Mouse (Mus musculus) lung, adult 2 months (tissue): ENCODE results near the gene Iqsec3.

Source experiments
- CTCF ChIP-seq: fragments of 200-500 bp; IDR thresholded peaks from 2 replicates; pipeline ENCODE4 v1.5.1; 2011; ENCODE audit warnings: mild to moderate bottlenecking, low read length, control low read depth; ENCODE audit not compliant: insufficient read depth
- POLR2A ChIP-seq: fragments of 200-500 bp; IDR thresholded peaks from 2 replicates; pipeline ENCODE4 v1.6.1; 2011; ENCODE audit warnings: low read depth, mild to moderate bottlenecking, control low read depth, low read length, borderline replicate concordance; ENCODE audit errors: extremely low read depth

DNA sequence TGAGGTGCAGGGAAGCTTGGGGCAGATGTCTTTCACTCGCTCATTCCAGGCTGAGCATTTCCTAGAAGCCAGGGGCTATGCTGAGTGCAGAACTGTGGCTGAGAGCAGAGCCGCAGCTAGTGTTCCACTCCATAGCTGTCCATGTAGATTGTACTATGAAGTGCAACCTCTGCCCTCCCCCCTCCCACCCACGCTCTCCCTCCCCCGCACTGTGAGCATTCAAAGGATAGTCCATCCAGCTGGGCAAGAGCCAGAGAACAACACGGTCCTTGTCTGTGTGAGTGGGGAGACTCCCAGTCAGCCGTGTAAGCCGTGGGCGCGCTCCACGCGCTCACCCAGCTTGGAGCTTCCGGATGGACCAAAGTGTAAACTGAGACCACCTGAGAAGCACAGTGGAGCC is 49.1 kb downstream of the Iqsec3 start:
- TF ChIP-seq POLR2A: no peak
- no peak for TF ChIP-seq CTCF
